Mouse (Mus musculus) thymus, adult 2 months (tissue): ENCODE measurements around the gene Nde1.

Experiments
- CTCF ChIP-seq: fragments of 200-500 bp; IDR thresholded peaks from 2 replicates; pipeline ENCODE4 v1.5.1; 2012; ENCODE audit warnings: mild to moderate bottlenecking, control low read depth, low read length, moderate library complexity, borderline replicate concordance; ENCODE audit not compliant: control insufficient read depth, poor library complexity, insufficient read depth; ENCODE audit errors: extremely low read depth
- POLR2A ChIP-seq: fragments of 200-500 bp; IDR thresholded peaks from 2 replicates; pipeline ENCODE4 v1.6.1; 2012; ENCODE audit warnings: mild to moderate bottlenecking, low read length, control low read depth, moderate library complexity; ENCODE audit not compliant: control insufficient read depth, poor library complexity, insufficient read depth; ENCODE audit errors: extremely low read depth

- TF ChIP-seq CTCF (0 out of 2 replicates have a peak, but pooled peaks have one; percentile 50), POLR2A (peak; percentile 96)
Measured at GRCm38 (mm10) chr16:14162988-14163416, at the start of gene Nde1, which contains the start of gene Marf1.
